In genomic region chr11:120518027-120518426, GRCm38 (mm10) we compare ENCODE assay signal across 9 mouse cellular contexts. TPM values are rescaled to one million over a fixed set of nuclear protein-coding genes. Genes with fewer than 3 reads are reported as not detected.
DNase-seq lines count a peak whose midpoint lies in the region; ATAC-seq and TF ChIP-seq lines count a peak whose summit lies in the region.
"Had no signal": no experiment of that assay in that cellular context is flagged by ENCODE, and none has a peak within 500 bp of the region (broad histone marks: within the 10 kb centered on the region; RNA-seq: fewer than 3 reads in every experiment).

No protein-coding gene starts in this region.

- TF ChIP-seq CTCF in heart, adult 2 months (IDR thresholded peaks at IDR 0.05) = no peak
- TF ChIP-seq CTCF in gastrocnemius, adult 2 months (IDR thresholded peaks at IDR 0.05) = no peak

- peaks cover 14% of the 10 kb centered on the region for H3K4me1 ChIP-seq in heart, adult 2 months (ENCODE audit: control insufficient read depth, insufficient read depth, low read length)
- H3K4me1 ChIP-seq in heart, embryonic 12.5 days (replicated peaks) = peaks cover 30% of the 10 kb centered on the region
- peaks cover 58% of the 10 kb centered on the region for H3K4me1 ChIP-seq in megakaryocyte, embryonic 14.5 days
- peaks cover 5% of the 10 kb centered on the region for H3K4me1 ChIP-seq in hindbrain, embryonic 12.5 days
- H3K4me1 ChIP-seq: neural tube, embryonic 13.5 days had no signal

- no peak for TF ChIP-seq POLR2A in heart, adult 2 months (IDR thresholded peaks at IDR 0.05; ENCODE audit: insufficient read depth, low read depth, low read length)

- TF ChIP-seq EP300 in heart, adult 2 months (IDR thresholded peaks at IDR 0.05; ENCODE audit: insufficient read depth, low read depth, low read length) = peak; percentile 80; the same call in 1 of the 2 replicates

- peak; percentile 68 to 79 for DNase-seq in heart, adult 2 months
- DNase-seq in gastrocnemius, adult 2 months = peak; percentile 65
- peak; percentile 23 to 29 for DNase-seq in layer of hippocampus, postnatal 25 days (ENCODE audit: extremely low spot score in 1 of 2, low spot score in 1 of 2)
- DNase-seq in T-cell, adult 2 months (ENCODE audit: low spot score) = no peak

- intact Hi-C loops in heart, adult 2 months (cut with DNase I) = loop anchor here (2.0 to 10.0 kb wide), 2 partner anchors 31 to 257 kb away; partner anchors contain the start of gene Mcrip1
- intact Hi-C loops in gastrocnemius, adult 2 months (cut with DNase I) = no loop called here

- H3K9ac ChIP-seq in heart, adult 2 months (ENCODE audit: low read depth, low read length) = no peak overlapping the region
- H3K9ac ChIP-seq in heart, embryonic 12.5 days = no peak overlapping the region
- H3K9ac ChIP-seq in hindbrain, embryonic 12.5 days = no peak overlapping the region
- H3K9ac ChIP-seq: neural tube, embryonic 13.5 days had no signal

- 35% methylated on average over 6 of the region's 6 CpGs for WGBS in heart, adult 2 months
- 66% methylated on average over 6 of the region's 6 CpGs for WGBS in heart, embryonic 12.5 days
- WGBS in hindbrain, embryonic 12.5 days = 67% methylated on average over 6 of the region's 6 CpGs

- no peaks in the 10 kb centered on the region for H3K9me3 ChIP-seq in heart, embryonic 12.5 days (replicated peaks)
- peaks cover 4% of the 10 kb centered on the region; the same call in 1 of the 2 replicates for H3K9me3 ChIP-seq in megakaryocyte, embryonic 14.5 days
- no peaks in the 10 kb centered on the region for H3K9me3 ChIP-seq in hindbrain, embryonic 12.5 days (replicated peaks)
- H3K9me3 ChIP-seq: neural tube, embryonic 13.5 days had no signal

- H3K4me3 ChIP-seq in heart, adult 2 months = no peak overlapping the region
- no peak overlapping the region for H3K4me3 ChIP-seq in heart, embryonic 12.5 days
- H3K4me3 ChIP-seq in gastrocnemius, adult 2 months = peak overlapping the region; percentile 26
- H3K4me3 ChIP-seq in megakaryocyte, embryonic 14.5 days (replicated peaks) = peak overlapping the region; percentile 78
- no peak overlapping the region for H3K4me3 ChIP-seq in hindbrain, embryonic 12.5 days
- H3K4me3 ChIP-seq: neural tube, embryonic 13.5 days had no signal

- no peak overlapping the region for H3K4me2 ChIP-seq in heart, embryonic 12.5 days
- no peak overlapping the region for H3K4me2 ChIP-seq in hindbrain, embryonic 12.5 days (replicated peaks)
- H3K4me2 ChIP-seq: neural tube, embryonic 13.5 days had no signal

- H3K27ac ChIP-seq in heart, adult 2 months = peak overlapping the region; percentile 20; the same call in 1 of the 2 replicates
- H3K27ac ChIP-seq in heart, embryonic 12.5 days (ENCODE audit: poor library complexity, severe bottlenecking) = no peak overlapping the region
- H3K27ac ChIP-seq in gastrocnemius, adult 2 months = peak overlapping the region; percentile 78
- H3K27ac ChIP-seq in hindbrain, embryonic 12.5 days = no peak overlapping the region
- H3K27ac ChIP-seq: neural tube, embryonic 13.5 days had no signal

- H3K36me3 ChIP-seq in heart, adult 2 months (ENCODE audit: control insufficient read depth, insufficient read depth, low read length) = peaks cover 3% of the 10 kb centered on the region; the same call in 1 of the 2 replicates
- H3K36me3 ChIP-seq in heart, embryonic 12.5 days = no peaks in the 10 kb centered on the region
- peaks cover 2% of the 10 kb centered on the region for H3K36me3 ChIP-seq in megakaryocyte, embryonic 14.5 days (replicated peaks; ENCODE audit: low read length)
- H3K36me3 ChIP-seq in hindbrain, embryonic 12.5 days = no peaks in the 10 kb centered on the region
- H3K36me3 ChIP-seq: neural tube, embryonic 13.5 days had no signal

- H3K27me3 ChIP-seq in heart, adult 2 months (ENCODE audit: control insufficient read depth, insufficient read depth, low read length) = no peaks in the 10 kb centered on the region
- no peaks in the 10 kb centered on the region for H3K27me3 ChIP-seq in heart, embryonic 12.5 days (replicated peaks)
- H3K27me3 ChIP-seq in megakaryocyte, embryonic 14.5 days (replicated peaks) = peaks cover 5% of the 10 kb centered on the region
- 0 out of 2 replicates have a peak, but pooled peaks cover 4% of the 10 kb centered on the region for H3K27me3 ChIP-seq in hindbrain, embryonic 12.5 days
- H3K27me3 ChIP-seq: neural tube, embryonic 13.5 days had no signal

- no peaks in the 10 kb centered on the region for H3K79me2 ChIP-seq in heart, adult 2 months (replicated peaks; ENCODE audit: control insufficient read depth, insufficient read depth, low read length)

- ATAC-seq in heart, embryonic 12.5 days (ENCODE audit: insufficient number of reproducible peaks, low FRiP score) = no peak
- no peak for ATAC-seq in hindbrain, embryonic 12.5 days (ENCODE audit: low FRiP score)
- no peak for ATAC-seq in cerebellum, adult (ENCODE audit: insufficient number of reproducible peaks, low FRiP score, low TSS enrichment)

RNA-seq across cellular contexts. Expression of gene Gcgr, which starts 12.5 kb away (rescaled TPM):
- under 1 TPM; 0.68 to 0.73 TPM for total RNA-seq in heart, adult 2 months (2021)
- 2.1 and 2.3 TPM in 2 replicates for polyA plus RNA-seq in heart, adult 2 months (2012; rRNA removed)
- polyA plus RNA-seq in heart, embryonic 12.5 days (2016; fragmentation: Nextera tagmentation; extraction: Ambion mirVana) = 1.2 and 1.4 TPM in 2 replicates
- total RNA-seq in gastrocnemius, adult 2 months (2021) = under 1 TPM in 1 of 2 experiments, not detected in 1; 0.33 TPM
- total RNA-seq in layer of hippocampus, postnatal 25 days (2021) = under 1 TPM; 0.15 to 0.19 TPM
- not detected in 2 replicates for polyA plus RNA-seq in megakaryocyte, embryonic 14.5 days (2012; ENCODE audit: insufficient read depth, low replicate concordance)
- polyA plus RNA-seq in hindbrain, embryonic 12.5 days (2016; fragmentation: Nextera tagmentation; extraction: Ambion mirVana) = 0.47 and 0.54 TPM in 2 replicates

RNA-seq across cellular contexts. Expression of gene Slc25a10, which starts 26.4 kb away (rescaled TPM):
- 10 to 100 TPM; 14.1 to 14.6 TPM for total RNA-seq in heart, adult 2 months (2021)
- 32.6 and 40.9 TPM in 2 replicates for polyA plus RNA-seq in heart, adult 2 months (2012; rRNA removed)
- polyA plus RNA-seq in heart, embryonic 12.5 days (2016; fragmentation: Nextera tagmentation; extraction: Ambion mirVana) = 44.2 and 46.2 TPM in 2 replicates
- 1 to 10 TPM; 2.8 to 4.1 TPM for total RNA-seq in gastrocnemius, adult 2 months (2021)
- 10 to 100 TPM; 18.1 to 22.4 TPM for total RNA-seq in layer of hippocampus, postnatal 25 days (2021)
- 47.3 and 132 TPM in 2 replicates for polyA plus RNA-seq in megakaryocyte, embryonic 14.5 days (2012; ENCODE audit: insufficient read depth, low replicate concordance)
- polyA plus RNA-seq in hindbrain, embryonic 12.5 days (2016; fragmentation: Nextera tagmentation; extraction: Ambion mirVana) = 37.7 and 38.0 TPM in 2 replicates

RNA-seq across cellular contexts. Expression of gene Mcrip1, which starts 31.5 kb away (rescaled TPM):
- 10 to 100 TPM; 38.5 to 43.9 TPM for total RNA-seq in heart, adult 2 months (2021)
- 84.9 and 97.4 TPM in 2 replicates for polyA plus RNA-seq in heart, adult 2 months (2012; rRNA removed)
- polyA plus RNA-seq in heart, embryonic 12.5 days (2016; fragmentation: Nextera tagmentation; extraction: Ambion mirVana) = 126 and 130 TPM in 2 replicates
- 10 to 100 TPM; 21.7 to 22.1 TPM for total RNA-seq in gastrocnemius, adult 2 months (2021)
- 10 to 100 TPM; 86.1 to 86.5 TPM for total RNA-seq in layer of hippocampus, postnatal 25 days (2021)
- 227 and 338 TPM in 2 replicates for polyA plus RNA-seq in megakaryocyte, embryonic 14.5 days (2012; ENCODE audit: insufficient read depth, low replicate concordance)
- polyA plus RNA-seq in hindbrain, embryonic 12.5 days (2016; fragmentation: Nextera tagmentation; extraction: Ambion mirVana) = 210 and 219 TPM in 2 replicates

RNA-seq across cellular contexts. Expression of gene Ppp1r27, which starts 32.9 kb away (rescaled TPM):
- under 1 TPM in 1 of 2 experiments, not detected in 1; 0.34 TPM for total RNA-seq in heart, adult 2 months (2021)
- polyA plus RNA-seq in heart, adult 2 months (2012; rRNA removed) = 0.64 and 0.96 TPM in 2 replicates
- polyA plus RNA-seq in heart, embryonic 12.5 days (2016; fragmentation: Nextera tagmentation; extraction: Ambion mirVana) = not detected in 2 replicates
- 100 to 1,000 TPM; 188 to 418 TPM for total RNA-seq in gastrocnemius, adult 2 months (2021)
- total RNA-seq in layer of hippocampus, postnatal 25 days (2021) = not detected
- 0.25 TPM in 1 of 2 replicates, not detected in the other for polyA plus RNA-seq in megakaryocyte, embryonic 14.5 days (2012; ENCODE audit: insufficient read depth, low replicate concordance)
- not detected in 2 replicates for polyA plus RNA-seq in hindbrain, embryonic 12.5 days (2016; fragmentation: Nextera tagmentation; extraction: Ambion mirVana)
- polyA plus RNA-seq: neural tube, embryonic 13.5 days had no signal

RNA-seq across cellular contexts. Expression of gene Mrpl12, which starts 33.6 kb away (rescaled TPM):
- 100 to 1,000 TPM; 207 to 232 TPM for total RNA-seq in heart, adult 2 months (2021)
- polyA plus RNA-seq in heart, adult 2 months (2012; rRNA removed) = 199 and 200 TPM in 2 replicates
- 208 and 219 TPM in 2 replicates for polyA plus RNA-seq in heart, embryonic 12.5 days (2016; fragmentation: Nextera tagmentation; extraction: Ambion mirVana)
- total RNA-seq in gastrocnemius, adult 2 months (2021) = 100 to 1,000 TPM; 120 to 177 TPM
- 10 to 100 TPM; 60.9 to 72.0 TPM for total RNA-seq in layer of hippocampus, postnatal 25 days (2021)
- 217 and 285 TPM in 2 replicates for polyA plus RNA-seq in megakaryocyte, embryonic 14.5 days (2012; ENCODE audit: insufficient read depth, low replicate concordance)
- polyA plus RNA-seq in hindbrain, embryonic 12.5 days (2016; fragmentation: Nextera tagmentation; extraction: Ambion mirVana) = 104 and 108 TPM in 2 replicates

Comparison
In these comparisons a context has a peak if more than half of its experiments do, and no peak if none do; other contexts are left out.
1. H3K27ac ChIP-seq: peak in heart, adult 2 months (single experiment) and gastrocnemius, adult 2 months (single experiment); none in heart, embryonic 12.5 days (single experiment) and hindbrain, embryonic 12.5 days (single experiment).
2. H3K4me3 ChIP-seq: peak in gastrocnemius, adult 2 months (single experiment) and megakaryocyte, embryonic 14.5 days (single experiment); none in heart, adult 2 months (single experiment), heart, embryonic 12.5 days (single experiment) and hindbrain, embryonic 12.5 days (single experiment).